Mouse (Mus musculus) lung, postnatal 25 days (tissue): ENCODE data around the gene Il1f8.
"Not testable (repeated sequence)": the region's sequence is repeated elsewhere in the genome, so short reads cannot be mapped to it uniquely, and the experiment has no call there.

Experiments
- DNase-seq: peaks from one replicate; pipeline ENCODE4 v3.0.0; 2022; ENCODE audit warnings: low spot score

Gene Il1f8

DNA sequence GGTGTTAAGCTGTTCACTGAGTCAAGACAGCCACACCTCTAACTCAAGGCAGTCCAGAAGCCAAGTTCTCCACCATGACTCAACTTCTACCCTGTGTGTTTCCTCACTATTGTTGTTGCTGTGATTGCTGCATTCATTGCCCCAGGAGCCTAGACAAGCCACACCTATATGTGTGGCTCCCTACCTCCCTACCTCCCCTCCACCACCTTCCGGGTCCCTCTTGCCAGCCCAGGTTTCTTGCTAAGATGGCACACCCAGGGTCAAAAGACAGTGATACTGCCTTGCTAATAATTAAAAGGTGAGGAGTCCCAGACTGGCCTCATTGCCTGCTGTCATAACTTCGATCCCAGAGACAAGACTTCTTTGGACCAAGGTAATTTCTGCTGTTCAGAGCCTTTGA, at the start of gene Il1f8:
TSS of gene Il1f8 (plus strand) at position 301 of the 400 bp plus-strand sequence.
- DNase-seq = no peak

DNA sequence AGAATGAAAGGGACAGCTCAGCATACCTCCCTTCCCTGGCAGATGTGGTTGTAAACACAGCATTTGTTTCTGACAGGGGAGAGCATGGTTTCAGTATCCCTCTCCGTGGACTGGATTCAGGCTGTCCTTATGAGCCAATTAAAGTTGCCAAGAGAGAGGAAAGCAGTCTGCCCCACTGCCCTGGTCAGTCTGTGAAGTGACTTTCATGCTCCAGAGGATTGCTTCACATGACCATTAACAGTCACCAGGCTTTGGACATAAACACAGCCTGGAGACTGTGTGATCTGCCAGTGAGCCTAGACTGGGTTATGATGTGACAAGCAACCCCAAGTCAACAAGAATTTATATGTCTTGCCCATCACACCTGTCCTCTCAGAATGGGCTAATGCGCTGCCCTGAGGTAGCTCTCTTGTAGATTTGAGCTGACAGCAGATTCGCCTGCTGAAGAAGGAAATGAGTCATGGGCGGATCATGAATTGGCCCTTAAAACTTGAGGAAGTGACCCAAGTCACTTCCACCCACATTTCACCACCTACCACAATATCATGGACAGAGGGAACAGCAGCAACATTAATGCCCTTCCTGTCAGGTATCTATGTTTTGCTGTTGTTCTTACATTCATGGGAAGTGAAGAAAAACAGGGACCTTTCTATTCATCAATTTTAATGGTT, 49.2 kb upstream of the Il1f8 start:
- no peak for DNase-seq

DNA sequence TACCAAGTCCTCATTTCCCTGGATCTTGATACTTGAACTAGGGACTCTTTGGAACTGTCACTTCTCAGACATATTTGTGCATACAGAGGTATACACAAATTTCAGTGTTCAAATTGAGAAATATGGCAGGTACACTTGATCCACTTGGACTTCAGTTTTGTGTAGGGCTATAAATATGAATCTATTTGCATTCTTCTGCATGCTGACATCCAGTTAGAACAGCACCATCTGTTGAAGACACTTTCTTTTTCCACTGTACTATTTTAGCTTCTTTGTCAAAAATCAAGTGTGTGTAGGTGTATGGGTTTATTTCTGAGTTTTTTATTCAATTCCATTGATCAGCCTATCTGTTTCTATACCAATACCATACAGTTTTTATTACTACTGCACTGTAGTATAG, 43.9 kb upstream of the Il1f8 start:
- no peak for DNase-seq

GRCm38 (mm10) chr2:24134373-24134772, 18.6 kb upstream of the Il1f8 start:
- no peak for DNase-seq

DNA sequence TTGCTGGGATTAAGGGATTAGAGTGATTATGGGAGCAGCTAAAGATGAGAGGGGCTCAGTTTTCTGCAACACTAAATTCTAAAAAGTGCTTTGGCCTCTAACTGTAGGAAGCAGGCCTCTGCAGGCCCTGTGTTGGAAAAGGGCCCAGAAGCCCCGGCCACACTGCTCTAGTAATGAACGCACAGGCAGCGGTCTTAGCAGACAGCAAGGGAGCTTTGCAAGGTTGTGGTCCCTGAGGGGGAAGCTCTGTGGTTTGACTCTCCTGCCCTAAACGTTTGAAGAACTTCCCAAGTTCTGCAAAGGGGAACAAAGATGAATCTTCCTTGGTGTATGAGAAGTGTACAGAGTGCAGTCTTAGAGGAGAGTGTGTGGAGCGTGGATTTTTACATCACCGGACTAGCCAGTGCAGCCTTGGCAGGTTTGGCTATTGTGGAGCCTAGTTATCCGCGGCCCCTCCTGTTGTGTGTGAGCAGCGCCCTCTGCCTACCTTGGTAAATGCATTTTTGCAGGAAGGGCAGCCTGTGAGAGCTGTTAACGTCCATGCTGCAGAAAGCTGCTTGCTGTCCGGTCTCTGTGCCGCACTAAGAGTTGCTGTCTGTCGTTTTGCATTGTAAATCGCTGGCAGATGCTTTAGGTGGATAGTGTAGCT, 28.8 kb downstream of the Il1f8 start:
- DNase-seq = not testable (repeated sequence)

- DNase-seq = not testable (repeated sequence)
These were observed 29.6 kb downstream of the Il1f8 start for GRCm38 (mm10) chr2:24182423-24183147.

DNA sequence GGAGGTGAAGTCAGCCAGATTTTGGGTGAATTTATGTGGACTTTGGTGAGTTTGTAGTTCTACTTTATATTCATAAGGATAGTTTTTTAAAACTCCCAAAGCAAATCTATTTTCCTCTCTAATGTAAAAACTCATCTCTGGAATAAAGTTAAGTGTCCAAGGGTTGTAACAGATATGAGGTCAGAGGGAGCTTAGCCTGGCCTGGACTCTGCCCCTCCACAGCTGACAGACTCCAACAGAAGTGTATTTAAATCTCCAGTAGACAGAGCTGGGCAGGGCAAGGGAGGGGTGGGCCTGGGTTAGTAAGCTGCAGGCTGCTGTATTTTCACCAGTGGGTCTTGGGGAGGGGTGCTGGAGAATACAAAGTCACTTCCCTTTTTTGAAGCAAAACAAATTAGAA, 31.1 kb downstream of the Il1f8 start:
- not testable (repeated sequence) for DNase-seq

- DNase-seq = no peak
These were observed 33.2 kb downstream of the Il1f8 start, which contains the start of gene Il1f9 for GRCm38 (mm10) chr2:24186176-24186575. Il1f9 (plus strand) TSS chr2:24186476.

DNA sequence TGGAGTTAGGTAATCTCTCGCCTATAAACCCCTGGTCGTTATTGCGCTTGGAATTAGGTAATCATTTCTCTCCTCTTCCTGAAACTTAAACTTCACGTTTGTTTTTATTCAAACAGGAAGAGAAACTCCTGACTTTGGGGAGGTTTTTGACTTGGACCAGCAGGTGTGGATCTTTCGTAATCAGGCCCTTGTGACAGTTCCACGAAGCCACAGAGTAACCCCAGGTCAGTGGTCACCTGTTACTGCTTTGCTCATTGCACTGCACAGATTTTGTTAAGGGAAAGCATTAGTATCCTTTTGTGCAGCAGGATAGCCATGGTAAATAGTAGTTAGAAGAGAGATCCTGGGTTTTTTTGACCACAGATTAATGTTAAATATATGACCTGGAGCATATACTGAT, 34.6 kb downstream of the Il1f8 start:
- no peak for DNase-seq

DNA sequence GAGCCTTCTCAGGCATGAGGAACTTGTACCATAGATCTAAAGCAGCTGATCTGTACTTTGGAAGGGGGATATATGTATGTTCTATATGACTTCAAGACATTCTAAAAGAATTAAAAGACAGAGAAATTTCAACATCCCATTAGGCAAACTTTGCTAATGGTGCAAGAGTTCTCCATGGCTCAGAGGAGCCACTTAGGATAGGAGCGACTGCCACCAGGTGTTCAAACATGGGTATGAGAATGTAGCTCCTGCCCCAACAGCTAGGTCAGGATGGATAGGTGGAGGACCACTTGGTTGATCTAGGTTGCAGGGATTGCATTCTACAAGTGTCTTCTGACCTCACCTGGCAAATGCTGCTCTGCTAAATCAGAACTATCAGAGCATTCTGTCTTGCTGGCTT, 35.2 kb downstream of the Il1f8 start:
- no peak for DNase-seq
